Mouse (Mus musculus): ENCODE measurements around the gene Gimap5. TPM values are rescaled to one million over a fixed set of nuclear protein-coding genes. Genes with fewer than 3 reads are reported as not detected.

Gimap5 gene
- polyA plus RNA-seq, 1 experiment, result 19.6 TPM

GRCm38 (mm10) chr6:48803406-48804051 is 57.5 kb downstream of the Gimap5 start:
- TF ChIP-seq CTCF (conservative IDR thresholded peaks at IDR 0.05; ENCODE audit: insufficient read depth, insufficient read length, low read depth, low read length), result no peak
- no peak for TF ChIP-seq POLR2A (IDR thresholded peaks at IDR 0.05; ENCODE audit: low read depth, low read length)
- Histone ChIP-seq H3K4me3 (ENCODE audit: insufficient read depth, low read depth, low read length) (no peak overlapping the region), H3K4me1 (ENCODE audit: control insufficient read depth, insufficient read depth, low read length) (peaks cover 9% of the 10 kb centered on the region; the same call in 1 of the 2 replicates), H3K36me3 (ENCODE audit: control insufficient read depth, insufficient read depth, low read length) (no peaks in the 10 kb centered on the region), H3K27ac (ENCODE audit: insufficient read depth, low read depth, low read length) (no peak overlapping the region), H3K27me3 (replicated peaks; ENCODE audit: control insufficient read depth, insufficient read depth, low read length) (no peaks in the 10 kb centered on the region)
- no peak for DNase-seq

Other genes with a start within 250 kb of the Gimap5 start
- 101 and 109 TPM in 2 replicates for gene Atp6v0e2, start 208.6 kb upstream of the Gimap5 start, polyA plus RNA-seq (2012; rRNA removed)
- 35.3 and 36.5 TPM in 2 replicates for gene Lrrc61, start 191.4 kb upstream of the Gimap5 start, polyA plus RNA-seq (2012; rRNA removed)
- 87.9 and 89.2 TPM in 2 replicates for gene Rarres2, start 173.4 kb upstream of the Gimap5 start, polyA plus RNA-seq (2012; rRNA removed)
- gene Gm45021, start 156.6 kb upstream of the Gimap5 start, polyA plus RNA-seq (2012; rRNA removed), result not detected in 2 replicates
- 49.2 and 73.1 TPM in 2 replicates for gene Repin1, start 152.3 kb upstream of the Gimap5 start, polyA plus RNA-seq (2012; rRNA removed)
- gene Gm44965, start 152.3 kb upstream of the Gimap5 start, polyA plus RNA-seq (2012; rRNA removed), result 0.42 and 0.49 TPM in 2 replicates
- gene Zfp775, start 144.1 kb upstream of the Gimap5 start, polyA plus RNA-seq (2012; rRNA removed), result 4.3 and 6.1 TPM in 2 replicates
- 30.9 and 37.4 TPM in 2 replicates for gene AI854703, start 119.4 kb upstream of the Gimap5 start, polyA plus RNA-seq (2012; rRNA removed)
- 6.1 and 9.1 TPM in 2 replicates for gene Gimap8, start 99.0 kb upstream of the Gimap5 start, polyA plus RNA-seq (2012; rRNA removed)
- 6.8 and 10.1 TPM in 2 replicates for gene Gimap9, start 70.1 kb upstream of the Gimap5 start, polyA plus RNA-seq (2012; rRNA removed)
- gene Gimap4, start 61.6 kb upstream of the Gimap5 start, polyA plus RNA-seq (2012; rRNA removed), result 27.5 and 44.3 TPM in 2 replicates
- gene Gimap6, start 38.0 kb upstream of the Gimap5 start, polyA plus RNA-seq (2012; rRNA removed), result 14.2 and 24.0 TPM in 2 replicates
- gene Gm28053, start 27.6 kb upstream of the Gimap5 start, polyA plus RNA-seq (2012; rRNA removed), result not detected in 2 replicates
- 0.20 and 0.97 TPM in 2 replicates for gene Gimap7, start 27.6 kb upstream of the Gimap5 start, polyA plus RNA-seq (2012; rRNA removed)
- 8.3 and 10.0 TPM in 2 replicates for gene Gimap1, start 7.1 kb upstream of the Gimap5 start, polyA plus RNA-seq (2012; rRNA removed)
- gene Gimap3, start 24.7 kb downstream of the Gimap5 start, polyA plus RNA-seq (2012; rRNA removed), result 3.1 and 10.6 TPM in 2 replicates
- gene Tmem176a, start 94.7 kb downstream of the Gimap5 start, polyA plus RNA-seq (2012; rRNA removed), result 509 and 544 TPM in 2 replicates
- 1,386 and 1,411 TPM in 2 replicates for gene Tmem176b, start 95.3 kb downstream of the Gimap5 start, polyA plus RNA-seq (2012; rRNA removed)
- gene Aoc1, start 126.7 kb downstream of the Gimap5 start, polyA plus RNA-seq (2012; rRNA removed), result 7.3 and 7.7 TPM in 2 replicates
- not detected in 2 replicates for gene 1600015I10Rik, start 183.7 kb downstream of the Gimap5 start, polyA plus RNA-seq (2012; rRNA removed)
- gene Doxl2, start 228.8 kb downstream of the Gimap5 start, polyA plus RNA-seq (2012; rRNA removed), result not detected in 2 replicates
- gene Svs1, start 240.7 kb downstream of the Gimap5 start, polyA plus RNA-seq (2012; rRNA removed), result 0.05 TPM in 1 of 2 replicates, not detected in the other

Measured in kidney, adult 2 months (tissue).